Mouse (Mus musculus): Measurements from ENCODE around the gene Spg11. TPM values are rescaled to one million over a fixed set of nuclear protein-coding genes. Genes with fewer than 3 reads are reported as not detected.

Gene Spg11
- polyA plus RNA-seq (2012; rRNA removed), result 6.6 and 7.4 TPM in 2 replicates

DNA sequence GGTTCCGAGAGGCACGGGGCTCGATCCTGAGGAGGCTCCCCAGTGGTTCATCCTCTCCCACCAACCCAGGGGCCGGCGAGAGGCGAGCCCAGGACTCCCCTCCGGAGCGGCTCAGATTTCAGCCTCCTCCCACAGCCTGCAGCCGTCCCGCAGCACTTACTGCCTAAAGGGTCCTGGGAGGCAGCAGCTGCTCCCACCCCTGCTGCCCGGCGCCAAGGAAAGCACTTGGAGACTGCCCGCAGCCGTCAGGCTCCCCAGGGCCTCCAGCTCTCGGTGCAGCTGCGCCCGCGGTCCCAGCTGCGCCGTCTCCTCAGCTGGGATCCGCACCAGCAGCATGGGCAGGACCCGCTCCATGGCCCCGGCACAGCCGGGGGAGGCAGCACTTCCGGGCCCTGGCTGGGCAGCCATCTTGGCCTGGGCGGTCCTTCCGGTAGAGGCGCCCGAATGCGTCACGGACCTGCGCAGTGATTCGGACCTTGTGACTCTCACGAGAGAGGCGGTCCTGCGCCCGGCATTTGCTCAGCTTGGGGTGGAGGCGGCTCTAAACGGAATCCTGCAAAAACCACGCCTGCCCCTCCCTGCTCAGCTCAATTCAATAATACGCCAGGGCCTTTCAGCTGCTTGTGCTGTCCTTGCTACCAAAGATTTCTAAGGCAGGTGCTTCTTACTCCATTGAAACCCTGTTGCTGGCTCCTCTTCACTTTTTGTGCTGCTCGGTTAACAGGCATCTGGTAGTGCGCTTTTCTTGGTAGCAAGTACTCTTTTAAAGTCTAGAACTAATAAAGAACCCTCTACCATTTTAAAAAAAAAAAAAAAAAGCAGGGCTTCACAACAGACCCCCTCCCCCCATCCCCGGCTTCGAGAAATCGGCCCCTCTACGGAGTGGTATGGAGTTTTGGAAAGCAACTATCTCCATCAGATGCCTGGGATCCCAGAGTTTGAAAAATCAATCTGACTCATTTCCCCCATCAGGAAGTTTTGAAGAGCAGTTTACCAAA is at the start of gene Spg11:
Gene Spg11, minus strand, starts transcription at position 426 of the 998 bp plus-strand sequence.
- Histone ChIP-seq H3K27me3 (replicated peaks; ENCODE audit: control insufficient read depth, insufficient read depth, low read length) (no peaks in the 10 kb centered on the region), H3K4me1 (ENCODE audit: control insufficient read depth, insufficient read depth, low read length) (peaks cover 3% of the 10 kb centered on the region; the same call in 1 of the 2 replicates), H3K4me3 (ENCODE audit: insufficient read depth, low read depth, low read length) (peak within 1 kb of the TSS; percentile 85), H3K36me3 (ENCODE audit: control insufficient read depth, insufficient read depth, low read length) (peaks cover 2% of the 10 kb centered on the region; the same call in 1 of the 2 replicates), H3K27ac (ENCODE audit: insufficient read depth, low read depth, low read length) (peak within 1 kb of the TSS; percentile 90)
- under 1% methylated on average over 47 of the region's 47 CpGs for WGBS
- no peak for TF ChIP-seq CTCF (conservative IDR thresholded peaks at IDR 0.05; ENCODE audit: insufficient read depth, insufficient read length, low read depth, low read length)
- TF ChIP-seq POLR2A (IDR thresholded peaks at IDR 0.05; ENCODE audit: low read depth, low read length), result peak; percentile 95
- DNase-seq, result peak; percentile 99

DNA sequence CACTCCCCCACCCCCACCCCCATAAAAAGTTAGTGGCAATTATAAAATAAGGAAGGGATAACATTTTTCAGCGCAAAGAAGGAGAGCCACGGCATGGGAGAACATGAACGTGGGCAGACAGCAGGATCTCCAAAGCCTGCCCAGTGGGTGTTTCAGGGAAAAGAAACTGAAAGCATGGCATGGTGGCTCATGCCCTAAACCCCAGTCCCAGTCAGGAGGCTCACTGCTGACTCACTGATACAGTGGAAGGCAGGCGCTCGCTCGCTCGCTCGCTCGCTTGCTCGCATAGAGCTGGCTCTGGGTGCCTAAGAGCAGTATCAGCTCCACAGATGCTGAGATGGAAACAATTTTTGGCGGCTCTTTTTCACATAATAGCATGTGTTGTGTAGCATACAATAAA is 46.1 kb upstream of the Spg11 start:
- DNase-seq, result no peak
- Histone ChIP-seq H3K4me3 (ENCODE audit: insufficient read depth, low read depth, low read length) (no peak overlapping the region), H3K27ac (ENCODE audit: insufficient read depth, low read depth, low read length) (no peak overlapping the region), H3K27me3 (replicated peaks; ENCODE audit: control insufficient read depth, insufficient read depth, low read length) (no peaks in the 10 kb centered on the region), H3K4me1 (ENCODE audit: control insufficient read depth, insufficient read depth, low read length) (no peaks in the 10 kb centered on the region), H3K36me3 (ENCODE audit: control insufficient read depth, insufficient read depth, low read length) (no peaks in the 10 kb centered on the region)
- TF ChIP-seq CTCF (conservative IDR thresholded peaks at IDR 0.05; ENCODE audit: insufficient read depth, insufficient read length, low read depth, low read length) (no peak), POLR2A (IDR thresholded peaks at IDR 0.05; ENCODE audit: low read depth, low read length) (no peak)
- WGBS, result 84% methylated on average over 11 of the region's 11 CpGs

DNA sequence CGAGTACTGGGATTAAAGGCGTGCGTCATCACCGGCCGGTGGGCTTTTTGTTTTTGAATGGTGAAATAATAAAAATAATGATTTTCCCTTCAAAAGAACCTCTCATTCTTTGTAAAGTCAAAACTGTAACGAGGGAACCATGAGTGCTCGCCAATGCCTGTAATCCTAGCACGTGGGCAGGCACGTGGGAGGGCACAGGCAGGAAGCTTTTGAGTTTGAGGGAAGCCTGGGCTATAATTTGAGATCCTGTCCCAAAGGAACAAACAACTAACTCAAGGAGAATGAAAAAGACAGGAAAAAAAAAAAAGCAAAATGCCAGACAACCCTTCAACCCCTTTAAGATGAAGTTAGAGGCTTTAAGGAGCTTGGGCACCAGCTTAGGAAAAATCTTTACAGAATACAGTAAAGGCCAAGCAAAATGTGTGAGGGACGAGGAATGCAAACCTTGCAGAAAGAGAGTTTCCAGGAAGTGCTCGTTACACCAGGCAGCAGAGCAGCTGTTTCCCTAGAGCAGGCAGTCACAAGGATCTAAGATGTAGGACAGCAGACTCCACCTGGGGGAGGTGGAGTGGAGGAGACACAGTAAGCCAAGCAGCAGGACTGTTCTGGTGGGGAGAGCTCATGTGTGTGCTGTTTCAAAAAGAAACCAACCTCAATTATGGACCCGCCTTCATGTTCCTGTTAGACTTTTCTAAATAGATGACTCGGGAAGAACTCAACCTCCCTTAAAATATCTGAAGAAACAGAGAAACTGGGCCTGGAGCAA is 45.4 kb upstream of the Spg11 start:
- H3K27me3 ChIP-seq (replicated peaks; ENCODE audit: control insufficient read depth, insufficient read depth, low read length), result no peaks in the 10 kb centered on the region
- H3K4me3 ChIP-seq (ENCODE audit: insufficient read depth, low read depth, low read length), result no peak overlapping the region
- no peaks in the 10 kb centered on the region for H3K4me1 ChIP-seq (ENCODE audit: control insufficient read depth, insufficient read depth, low read length)
- no peaks in the 10 kb centered on the region for H3K36me3 ChIP-seq (ENCODE audit: control insufficient read depth, insufficient read depth, low read length)
- no peak for TF ChIP-seq POLR2A (IDR thresholded peaks at IDR 0.05; ENCODE audit: low read depth, low read length)
- no peak for TF ChIP-seq CTCF (conservative IDR thresholded peaks at IDR 0.05; ENCODE audit: insufficient read depth, insufficient read length, low read depth, low read length)
- H3K27ac ChIP-seq (ENCODE audit: insufficient read depth, low read depth, low read length), result no peak overlapping the region
- no peak for DNase-seq
- 62% methylated on average over 13 of the region's 13 CpGs for WGBS

DNA sequence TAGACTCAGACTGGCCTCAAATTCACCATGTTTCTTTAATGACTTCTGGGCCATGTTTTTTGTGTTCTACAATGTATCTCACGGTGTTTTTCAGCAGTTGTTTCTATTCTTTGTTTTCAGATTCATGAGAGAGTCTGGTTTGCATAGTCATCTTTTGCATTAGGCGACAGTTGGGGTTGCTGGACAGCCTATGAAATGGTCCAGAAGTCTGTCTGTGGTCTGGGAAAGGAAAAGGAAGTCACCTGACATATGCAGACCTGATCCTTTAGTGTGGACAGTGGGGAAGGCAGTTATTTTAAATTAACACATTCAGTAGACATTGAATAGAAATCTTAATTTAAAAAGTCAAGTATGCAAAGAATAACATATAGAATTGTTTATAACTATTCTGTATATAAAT is 44.3 kb upstream of the Spg11 start:
- WGBS, result 89% methylated on average over 2 of the region's 2 CpGs
- no peak for TF ChIP-seq CTCF (conservative IDR thresholded peaks at IDR 0.05; ENCODE audit: insufficient read depth, insufficient read length, low read depth, low read length)
- TF ChIP-seq POLR2A (IDR thresholded peaks at IDR 0.05; ENCODE audit: low read depth, low read length), result no peak
- H3K4me1 ChIP-seq (ENCODE audit: control insufficient read depth, insufficient read depth, low read length), result no peaks in the 10 kb centered on the region
- H3K4me3 ChIP-seq (ENCODE audit: insufficient read depth, low read depth, low read length), result no peak overlapping the region
- H3K27ac ChIP-seq (ENCODE audit: insufficient read depth, low read depth, low read length), result no peak overlapping the region
- no peaks in the 10 kb centered on the region for H3K27me3 ChIP-seq (replicated peaks; ENCODE audit: control insufficient read depth, insufficient read depth, low read length)
- H3K36me3 ChIP-seq (ENCODE audit: control insufficient read depth, insufficient read depth, low read length), result no peaks in the 10 kb centered on the region
- no peak for DNase-seq

DNA sequence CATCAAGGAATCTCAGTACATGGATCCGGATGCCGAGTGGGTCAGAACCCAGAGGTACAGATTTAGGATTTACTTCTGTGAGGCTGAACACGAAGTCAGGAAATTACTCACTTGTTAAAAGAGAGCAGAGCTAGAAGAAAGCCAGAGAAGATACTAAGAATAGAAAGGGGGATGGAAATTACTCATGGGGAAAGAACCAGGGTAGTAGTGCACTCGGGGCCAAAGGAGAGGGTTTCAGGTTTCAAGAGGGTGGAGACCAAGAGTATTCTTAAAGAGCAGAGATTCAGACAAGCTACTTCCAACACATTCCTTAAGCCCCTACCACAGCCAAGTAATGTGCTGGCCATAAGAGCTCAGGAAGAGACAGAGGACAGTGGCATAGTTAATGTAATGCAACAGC is 43.4 kb upstream of the Spg11 start:
- Histone ChIP-seq H3K27ac (ENCODE audit: insufficient read depth, low read depth, low read length) (no peak overlapping the region), H3K27me3 (replicated peaks; ENCODE audit: control insufficient read depth, insufficient read depth, low read length) (no peaks in the 10 kb centered on the region), H3K4me1 (ENCODE audit: control insufficient read depth, insufficient read depth, low read length) (no peaks in the 10 kb centered on the region), H3K4me3 (ENCODE audit: insufficient read depth, low read depth, low read length) (no peak overlapping the region), H3K36me3 (ENCODE audit: control insufficient read depth, insufficient read depth, low read length) (no peaks in the 10 kb centered on the region)
- no peak for DNase-seq
- TF ChIP-seq CTCF (conservative IDR thresholded peaks at IDR 0.05; ENCODE audit: insufficient read depth, insufficient read length, low read depth, low read length), result no peak
- no peak for TF ChIP-seq POLR2A (IDR thresholded peaks at IDR 0.05; ENCODE audit: low read depth, low read length)
- WGBS, result 16% methylated on average over 4 of the region's 4 CpGs

DNA sequence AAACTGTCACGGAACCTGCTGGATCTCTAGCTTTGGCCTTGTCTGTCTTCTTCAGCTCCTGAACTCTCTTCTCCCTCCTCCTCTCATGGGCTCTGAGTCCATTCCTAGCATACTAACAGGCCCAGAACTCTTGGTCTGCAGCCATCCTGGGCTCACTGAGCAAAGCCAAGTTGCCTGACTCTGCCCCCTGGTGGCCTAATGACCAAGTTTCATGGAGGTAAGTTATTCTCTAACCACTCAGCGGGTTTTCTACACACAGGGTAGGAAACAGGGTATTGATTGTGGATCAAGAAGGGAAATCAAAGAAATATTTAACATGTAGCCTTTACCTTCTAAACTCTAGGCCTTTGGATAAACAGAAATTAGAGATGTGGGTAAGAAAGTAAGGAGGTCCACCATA is 42.5 kb upstream of the Spg11 start, which contains the start of gene Trim69:
Gene Trim69, plus strand, starts transcription at position 21 of the 400 bp plus-strand sequence.
- DNase-seq, result peak; percentile 89
- TF ChIP-seq POLR2A (IDR thresholded peaks at IDR 0.05; ENCODE audit: low read depth, low read length) (no peak), CTCF (conservative IDR thresholded peaks at IDR 0.05; ENCODE audit: insufficient read depth, insufficient read length, low read depth, low read length) (peak; percentile 84)
- Histone ChIP-seq H3K27ac (ENCODE audit: insufficient read depth, low read depth, low read length) (no peak within 1 kb of the TSS), H3K36me3 (ENCODE audit: control insufficient read depth, insufficient read depth, low read length) (no peaks in the 10 kb centered on the region), H3K4me1 (ENCODE audit: control insufficient read depth, insufficient read depth, low read length) (no peaks in the 10 kb centered on the region), H3K27me3 (replicated peaks; ENCODE audit: control insufficient read depth, insufficient read depth, low read length) (no peaks in the 10 kb centered on the region), H3K4me3 (ENCODE audit: insufficient read depth, low read depth, low read length) (no peak within 1 kb of the TSS)
- 38% methylated on average over 2 of the region's 2 CpGs for WGBS
